Mouse (Mus musculus): ENCODE results near the gene Txndc8.

The Txndc8 gene

DNA sequence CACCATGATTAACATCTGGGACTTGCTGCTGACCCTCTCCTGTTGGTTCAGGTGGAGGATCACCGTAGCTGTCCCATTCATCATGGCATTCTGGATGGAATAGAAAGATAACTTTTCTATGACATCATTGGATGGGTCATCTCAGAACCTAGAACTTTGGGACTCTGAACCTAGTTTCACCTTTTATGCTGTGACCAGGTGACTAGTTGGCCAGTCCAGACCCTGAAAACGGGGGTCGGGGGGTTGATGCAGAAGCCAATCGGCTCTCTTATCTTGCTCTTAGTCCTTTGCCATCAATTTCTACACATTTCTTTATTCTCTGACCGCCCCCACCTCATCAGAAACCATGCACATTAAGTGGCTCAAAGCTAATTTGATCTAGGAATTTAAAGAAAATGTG lies at the start of gene Txndc8:
Gene Txndc8, minus strand, starts transcription at position 101 of the 400 bp plus-strand sequence.
- DNase-seq: no peak

DNA sequence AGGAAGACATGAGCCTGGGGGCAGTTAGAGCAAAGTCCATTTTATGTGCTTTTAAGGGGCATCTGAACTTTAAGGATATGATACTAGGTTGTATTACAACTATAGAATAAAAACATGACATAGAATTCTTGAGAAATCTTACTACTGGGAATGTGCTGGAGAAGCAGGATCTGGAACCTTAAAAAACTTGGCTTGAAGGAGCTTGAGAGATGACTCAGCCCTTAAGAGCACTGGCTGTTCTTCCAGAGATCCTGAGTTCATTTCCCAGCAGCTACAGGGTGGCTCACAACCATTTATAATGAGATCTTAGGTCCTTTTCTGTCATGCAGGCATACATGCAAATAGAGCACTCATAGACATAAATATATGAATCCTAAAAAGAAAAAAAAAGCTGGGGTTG lies 46.7 kb upstream of the Txndc8 start:
- no peak for DNase-seq

DNA sequence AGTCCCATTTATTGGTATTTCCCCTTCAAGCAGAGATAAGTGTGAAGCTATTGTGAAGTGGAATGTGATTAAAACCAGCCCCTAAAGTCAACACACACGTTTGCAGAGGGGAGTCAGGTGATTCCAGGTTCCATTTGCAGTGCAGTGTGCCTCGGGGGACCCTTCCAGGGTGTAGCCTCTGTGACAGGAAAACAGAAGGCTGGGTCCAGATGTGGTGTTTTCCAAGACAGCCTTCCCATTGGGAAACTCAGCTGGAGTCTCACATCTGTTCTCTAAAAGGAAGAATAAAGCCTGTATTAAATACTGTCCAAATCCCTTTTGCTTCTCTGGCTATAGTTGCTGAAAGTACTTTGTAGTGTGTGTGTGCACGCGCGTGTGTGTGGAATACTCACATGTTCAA lies 45.5 kb upstream of the Txndc8 start:
- no peak for DNase-seq

DNA sequence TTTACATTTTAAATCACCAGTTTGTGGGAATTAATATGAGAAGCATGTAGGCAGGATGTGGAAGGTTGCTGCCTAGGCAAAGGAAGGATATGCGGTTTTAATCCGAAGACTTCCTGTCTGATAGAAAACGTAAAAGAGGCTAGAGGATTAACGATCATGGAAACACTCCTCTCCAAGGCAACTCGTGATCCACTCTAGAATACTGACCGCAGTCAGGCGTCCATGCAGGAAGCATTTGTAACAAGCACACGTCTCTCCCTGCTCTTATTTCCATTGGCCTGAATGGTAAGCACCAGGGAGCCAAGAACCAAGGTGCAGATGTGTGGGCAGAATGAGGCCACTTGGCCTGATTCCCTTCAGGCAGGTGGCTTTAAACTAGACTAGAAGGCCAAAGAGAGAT lies 41.8 kb upstream of the Txndc8 start:
- DNase-seq: no peak

DNA sequence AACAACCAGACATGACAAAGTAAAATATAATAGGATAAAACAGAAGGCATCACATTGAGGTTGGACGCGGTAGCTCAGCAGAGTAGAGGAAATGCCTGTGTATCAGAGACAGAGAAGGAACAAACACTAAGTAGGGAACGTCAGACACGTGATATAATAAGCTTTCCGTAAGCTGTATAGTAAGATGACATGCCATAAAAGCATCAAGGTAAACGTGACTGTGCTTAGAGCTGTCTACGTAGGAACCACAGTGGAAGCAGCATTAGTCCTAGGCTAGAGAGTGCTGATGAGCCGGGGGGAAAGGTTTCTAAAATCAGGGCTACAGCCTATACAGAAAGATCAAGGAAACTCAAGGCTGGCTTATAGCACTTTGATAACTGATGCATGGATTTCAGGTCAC lies 41.4 kb upstream of the Txndc8 start:
- no peak for DNase-seq

DNA sequence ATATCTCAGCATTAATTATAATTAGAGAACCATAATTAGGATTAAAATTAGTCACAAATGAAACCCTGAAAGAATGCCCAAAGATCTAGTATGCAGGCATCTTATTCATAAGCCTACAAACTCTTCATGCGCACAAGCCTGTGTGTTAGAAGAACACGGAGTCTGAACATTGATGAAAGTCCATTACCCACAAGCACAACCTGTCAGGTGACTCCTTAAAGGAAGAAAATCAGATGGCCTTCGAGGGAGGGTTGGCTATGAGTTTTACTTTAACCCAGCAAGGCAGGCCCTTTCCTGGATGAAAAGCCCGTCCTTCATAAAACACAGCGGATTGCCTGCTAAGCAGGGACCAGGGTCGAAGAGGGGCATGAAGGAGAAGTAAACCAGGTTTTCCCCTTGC lies 35.9 kb upstream of the Txndc8 start:
- no peak for DNase-seq

DNA sequence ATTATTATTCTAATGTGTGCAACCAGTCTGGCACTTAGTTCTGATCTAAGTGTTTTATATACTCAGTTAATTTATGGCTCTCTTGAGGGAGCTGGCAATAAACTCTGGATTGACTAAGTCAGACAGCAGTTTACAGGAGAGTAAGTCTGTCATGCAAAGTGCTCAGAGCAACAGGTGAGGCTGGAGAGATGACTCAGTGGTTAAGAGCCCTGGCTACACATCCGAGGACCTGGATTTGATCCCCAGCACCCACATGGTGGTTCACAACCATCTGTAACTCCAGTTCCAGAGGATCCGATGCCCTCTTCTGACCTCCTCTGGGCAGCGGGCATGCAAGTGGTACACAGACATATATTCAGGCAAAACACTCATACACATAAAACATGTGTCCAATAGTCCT lies 35.4 kb upstream of the Txndc8 start:
- no peak for DNase-seq

DNA sequence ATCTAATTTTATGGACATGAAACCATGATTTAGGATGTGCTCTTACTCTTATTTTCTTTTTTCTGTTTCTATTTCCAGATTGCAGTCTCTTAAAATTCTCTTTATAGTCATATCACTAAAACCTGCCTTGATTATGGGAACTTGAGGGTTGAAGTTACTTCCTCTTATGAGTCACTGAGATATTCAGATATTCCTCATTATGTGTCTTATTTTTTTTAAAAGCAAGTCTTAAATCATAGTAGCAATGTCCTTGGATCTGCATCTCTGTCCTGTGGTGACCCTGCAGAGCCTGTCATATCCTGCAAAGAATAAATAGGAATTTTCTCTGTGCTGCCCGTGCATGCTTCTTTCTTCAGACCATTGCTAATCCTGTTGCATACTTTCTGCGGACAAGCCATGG lies 31.2 kb upstream of the Txndc8 start:
- no peak for DNase-seq

DNA sequence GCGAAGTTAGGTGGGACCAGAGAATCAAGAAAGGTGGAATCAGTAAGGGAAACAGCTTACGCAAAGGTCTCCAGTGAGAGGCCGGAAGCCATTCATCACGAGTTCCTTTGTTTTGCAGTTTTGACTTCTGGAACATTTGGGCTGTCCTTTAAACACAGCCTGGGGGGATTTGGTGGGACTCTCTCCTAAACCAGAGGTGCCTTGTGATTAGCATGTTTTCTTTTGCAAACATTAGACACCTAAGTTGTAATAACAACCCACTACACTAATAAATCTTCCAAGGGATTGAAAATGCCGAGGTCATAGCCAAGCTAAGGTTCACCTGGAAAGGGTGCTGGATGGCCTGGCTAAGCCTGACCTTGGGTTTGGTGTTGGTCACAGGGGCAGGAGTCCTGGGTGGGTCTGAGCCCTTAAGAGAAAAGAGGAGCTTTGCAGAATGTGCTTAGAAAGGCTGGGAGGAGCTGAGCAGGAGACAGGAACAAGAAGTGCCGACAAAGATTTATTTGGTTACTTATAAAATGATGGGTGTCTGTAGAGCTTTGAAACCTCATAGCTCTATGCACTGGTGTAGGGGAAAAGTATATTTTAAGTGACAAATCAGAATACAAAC lies 28.3 kb upstream of the Txndc8 start:
- no peak for DNase-seq

DNA sequence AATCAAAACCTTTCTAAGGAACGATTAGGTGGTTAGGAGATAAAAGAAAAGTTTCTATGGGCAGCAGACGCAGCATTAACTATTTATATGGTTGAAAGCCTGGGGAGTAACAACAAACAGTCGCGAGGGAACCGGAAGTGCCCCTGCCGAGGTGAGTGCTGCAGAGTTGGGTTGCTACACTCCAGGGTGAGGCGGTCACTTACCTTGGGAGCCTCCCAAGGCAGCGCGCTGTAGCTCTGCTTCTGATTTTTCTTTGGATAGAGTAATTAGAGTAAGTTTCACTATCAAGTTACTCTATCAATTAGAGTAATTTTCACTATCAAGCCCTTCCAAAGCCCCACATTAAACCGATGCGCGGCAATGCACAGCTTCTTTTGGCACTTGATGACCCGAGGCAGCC lies 25.7 kb upstream of the Txndc8 start:
- DNase-seq: no peak

DNA sequence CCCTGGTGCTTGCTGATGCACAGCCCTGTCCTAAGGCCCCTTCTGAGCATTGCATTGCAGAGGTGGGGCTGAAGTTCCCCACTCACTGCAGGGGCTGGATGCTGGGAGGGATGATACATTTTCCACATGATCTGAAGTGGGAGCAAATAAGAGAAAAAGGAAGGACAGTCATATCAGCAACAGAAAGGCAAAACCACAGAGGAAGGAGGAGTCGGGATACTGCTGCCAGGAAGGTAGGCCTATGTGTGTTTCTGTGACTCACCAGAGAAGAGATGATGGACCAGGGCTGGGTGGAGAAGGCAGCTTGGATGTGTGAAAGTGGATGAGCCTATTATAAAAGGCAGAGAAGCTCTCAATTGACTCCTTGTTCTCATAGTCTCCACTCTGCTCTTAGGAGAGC lies 23.8 kb upstream of the Txndc8 start:
- no peak for DNase-seq

DNA sequence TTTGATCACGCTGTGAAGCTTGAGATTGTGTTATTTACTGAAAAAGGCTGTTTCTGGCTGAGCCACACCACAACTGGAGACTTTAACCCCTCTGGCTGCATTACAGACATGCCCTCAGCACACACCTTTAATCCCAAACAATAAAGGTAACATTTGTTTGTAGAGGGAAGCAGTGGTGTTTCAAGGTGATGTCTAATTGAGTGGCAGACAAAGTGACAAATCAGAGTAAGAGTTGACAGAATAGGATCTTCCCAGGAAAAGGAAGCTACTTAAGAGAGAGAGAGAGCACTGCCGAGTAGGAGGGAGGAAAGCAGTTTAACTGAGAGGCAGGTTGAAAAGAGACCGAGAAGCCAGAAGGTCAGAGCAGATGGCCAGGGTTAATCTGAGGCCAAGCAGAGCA lies 5.4 kb downstream of the Txndc8 start:
- no peak for DNase-seq

DNA sequence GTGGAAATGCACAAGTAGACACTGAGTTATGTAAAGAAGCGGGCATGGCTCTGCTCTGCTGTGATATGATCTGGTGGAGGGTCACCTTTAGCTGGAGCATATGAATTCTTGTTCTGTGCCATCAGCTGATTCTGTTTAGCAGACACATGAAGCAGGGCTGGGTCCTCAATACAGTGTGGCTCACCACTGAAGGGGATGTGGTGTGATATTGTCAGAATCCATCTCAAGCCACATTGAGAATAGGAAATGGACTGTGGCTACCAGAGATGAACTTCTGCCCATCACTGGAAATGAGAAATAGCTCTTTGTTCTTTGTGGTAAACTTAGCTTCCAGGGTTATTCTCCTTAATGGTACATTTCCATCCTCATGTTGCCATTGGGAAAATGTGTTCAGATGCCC lies 17.5 kb downstream of the Txndc8 start:
- no peak for DNase-seq

DNA sequence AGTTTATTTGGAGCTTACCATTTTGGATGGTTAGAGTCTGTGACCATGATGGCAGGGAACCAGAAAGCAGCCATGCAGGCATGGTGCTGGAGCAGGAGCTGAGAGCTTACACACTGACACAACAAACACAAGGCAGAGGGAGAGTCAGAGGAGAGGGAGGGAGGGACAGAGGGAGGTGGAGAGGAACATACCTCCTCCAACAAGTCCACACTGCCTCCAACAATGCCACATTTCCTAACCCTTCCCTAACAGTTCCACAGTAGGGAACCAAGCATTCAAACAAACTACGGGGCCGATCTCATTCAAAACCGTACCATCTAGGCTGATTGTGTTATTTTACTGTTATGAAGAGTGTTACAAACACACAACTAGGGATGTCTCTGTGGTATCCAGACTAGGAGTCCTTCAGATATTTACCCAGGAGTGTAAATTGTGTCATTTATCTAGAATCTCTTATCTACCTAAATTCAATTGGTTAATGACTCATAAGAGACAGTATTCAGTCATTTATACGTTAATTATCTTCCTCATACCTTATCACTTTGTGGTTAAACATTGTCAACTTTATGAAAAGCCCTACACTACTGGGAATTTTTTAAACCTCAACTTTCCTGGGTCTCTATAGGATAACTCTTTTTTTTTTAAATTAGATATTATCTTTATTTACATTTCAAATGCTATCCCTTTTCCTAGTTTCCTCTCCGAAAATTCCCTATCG lies 34.4 kb downstream of the Txndc8 start:
- no peak for DNase-seq

DNA sequence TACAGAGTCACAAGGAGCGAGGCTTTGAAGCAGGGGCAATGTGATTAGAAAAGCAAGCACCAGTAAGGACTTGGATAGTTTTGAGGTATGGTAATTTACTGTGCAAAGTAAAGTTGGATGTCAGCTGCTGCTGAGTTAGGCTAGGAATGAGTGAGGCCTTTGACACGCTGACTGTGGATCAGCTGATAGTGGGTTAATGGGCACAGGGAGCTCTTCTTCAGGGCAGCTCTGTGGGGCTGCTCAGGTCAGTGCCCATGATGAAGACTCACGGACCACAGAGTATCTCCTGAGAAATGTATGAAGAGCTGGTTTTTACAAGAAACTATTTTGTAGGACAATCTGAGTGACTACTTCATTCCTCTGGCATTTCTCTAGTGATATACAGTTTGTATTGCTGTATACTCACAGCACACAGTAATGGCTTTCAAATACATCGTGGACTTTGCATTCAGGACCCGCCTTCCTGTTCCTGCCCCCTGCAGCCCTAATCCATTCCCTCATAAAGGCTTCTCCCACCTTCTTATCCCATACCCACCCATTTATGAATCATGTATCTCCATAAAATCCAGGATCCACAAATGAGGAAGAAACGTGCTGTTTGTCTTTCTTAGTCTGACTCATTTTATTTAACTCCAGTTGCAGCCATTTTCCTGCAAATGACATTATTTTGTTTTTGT lies 35.2 kb downstream of the Txndc8 start:
- no peak for DNase-seq

DNA sequence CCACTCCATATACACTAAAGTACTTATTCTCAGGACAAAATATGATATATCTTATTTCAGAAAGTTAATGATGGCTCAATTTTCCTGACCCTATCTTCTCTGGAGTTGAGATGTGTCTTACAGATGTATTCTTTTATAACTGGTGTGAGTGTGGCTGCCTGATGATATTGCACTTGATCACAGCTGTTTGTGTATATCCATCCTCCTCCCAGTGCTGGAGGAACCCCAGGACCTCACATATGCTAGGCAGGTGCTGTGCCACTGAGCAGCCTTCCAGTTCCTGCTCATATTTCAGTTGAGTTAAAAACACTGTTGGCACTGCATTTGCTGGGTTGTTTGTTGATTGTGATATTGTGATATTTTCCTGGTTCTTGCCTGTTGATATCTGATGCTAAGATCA lies 38.6 kb downstream of the Txndc8 start:
- no peak for DNase-seq

DNA sequence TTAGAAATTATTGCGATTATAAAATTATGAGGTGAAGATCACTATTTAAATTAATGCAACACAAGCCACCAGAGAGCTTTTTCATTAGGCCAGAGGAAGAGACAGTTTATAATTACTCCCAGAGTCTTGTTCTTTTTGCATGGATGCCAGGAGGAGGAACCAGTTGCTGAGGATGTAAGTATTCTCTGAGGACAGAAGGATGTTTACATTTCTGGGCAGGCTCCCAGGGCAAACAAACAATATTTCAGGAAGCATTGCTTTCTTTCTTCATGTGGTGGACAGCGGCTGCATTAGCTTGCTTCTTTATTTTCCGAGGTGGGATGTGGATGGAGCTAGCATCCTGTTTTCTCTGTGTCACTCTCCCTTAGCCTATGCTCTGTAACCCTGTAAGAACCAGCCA lies 41.7 kb downstream of the Txndc8 start:
- DNase-seq: no peak

DNA sequence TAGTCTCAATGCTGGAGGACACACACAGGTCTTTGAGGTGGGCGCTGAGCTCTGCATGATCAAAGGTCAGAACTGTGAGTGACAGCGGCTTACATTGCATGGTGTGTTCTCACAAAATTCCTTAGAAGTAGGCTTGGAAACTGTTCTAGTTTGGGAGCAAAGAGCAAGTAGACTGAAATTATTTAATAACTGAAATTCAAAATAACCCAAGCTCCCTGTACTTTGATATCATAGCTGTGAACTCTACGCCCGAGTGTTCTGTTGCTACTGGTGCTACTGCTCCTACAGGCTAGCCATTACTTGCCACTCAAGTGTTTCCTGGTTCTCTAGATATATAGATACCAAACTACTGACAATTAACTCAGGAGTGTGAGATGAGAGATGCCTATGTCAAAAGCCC lies 43.4 kb downstream of the Txndc8 start:
- DNase-seq: no peak

DNA sequence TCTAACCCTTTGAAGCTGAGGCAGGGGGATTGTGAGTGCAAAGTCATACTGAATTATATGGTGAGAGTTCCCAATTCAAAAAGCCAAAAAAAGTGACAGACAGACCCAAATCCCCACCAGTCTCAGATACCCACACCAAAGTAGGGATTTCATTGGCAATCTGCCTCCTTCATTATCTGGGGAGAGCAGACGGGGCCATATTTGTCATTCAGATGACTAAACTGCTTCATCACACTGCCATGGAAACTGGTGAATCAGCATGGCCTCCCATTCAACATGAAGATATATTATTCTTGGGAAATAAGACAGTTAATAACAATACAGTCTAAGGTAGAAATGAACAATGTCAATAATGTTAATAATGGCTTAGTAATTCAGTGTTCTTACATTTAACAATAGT lies 44.8 kb downstream of the Txndc8 start:
- no peak for DNase-seq

DNA sequence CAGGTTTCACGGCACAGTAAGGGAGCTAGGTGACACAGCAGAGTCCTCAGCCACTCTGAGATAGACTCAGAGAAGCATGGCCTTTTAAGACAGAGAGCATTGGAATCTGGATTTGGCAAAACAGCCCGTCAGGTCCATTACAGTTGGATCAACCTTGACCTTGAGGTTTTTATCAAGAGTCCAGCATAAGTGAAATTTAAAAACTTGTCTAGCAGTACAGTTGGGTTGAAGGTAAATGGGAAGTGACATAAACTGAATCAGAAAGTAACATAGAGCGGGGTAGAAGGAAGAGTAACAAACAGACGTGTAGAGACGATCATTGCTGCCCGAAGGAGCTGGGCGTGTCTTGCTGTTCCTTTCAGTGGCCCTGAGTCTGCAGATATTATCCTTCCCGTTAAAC lies 49.9 kb downstream of the Txndc8 start:
- DNase-seq: no peak

DNA sequence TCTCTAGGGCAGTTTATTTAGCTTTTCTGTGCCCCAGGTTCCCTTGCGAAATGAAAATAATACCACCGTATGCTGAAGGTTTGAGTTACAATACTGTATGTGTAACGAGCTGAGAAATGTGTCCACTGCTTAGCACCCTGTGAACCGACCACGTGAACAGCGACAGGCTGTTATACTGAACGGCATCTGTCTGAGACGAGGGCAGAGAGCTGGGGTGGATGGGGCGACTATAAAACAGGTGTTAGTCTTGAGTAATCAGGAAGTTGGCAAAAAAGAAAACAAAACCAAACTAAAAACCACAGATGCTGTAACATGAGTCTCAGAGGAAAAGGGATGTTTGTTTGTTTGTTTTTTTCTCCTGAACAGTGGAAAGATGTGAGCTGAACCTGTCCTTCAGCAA lies 50.8 kb downstream of the Txndc8 start:
- DNase-seq: peak; percentile 57 to 69

DNA sequence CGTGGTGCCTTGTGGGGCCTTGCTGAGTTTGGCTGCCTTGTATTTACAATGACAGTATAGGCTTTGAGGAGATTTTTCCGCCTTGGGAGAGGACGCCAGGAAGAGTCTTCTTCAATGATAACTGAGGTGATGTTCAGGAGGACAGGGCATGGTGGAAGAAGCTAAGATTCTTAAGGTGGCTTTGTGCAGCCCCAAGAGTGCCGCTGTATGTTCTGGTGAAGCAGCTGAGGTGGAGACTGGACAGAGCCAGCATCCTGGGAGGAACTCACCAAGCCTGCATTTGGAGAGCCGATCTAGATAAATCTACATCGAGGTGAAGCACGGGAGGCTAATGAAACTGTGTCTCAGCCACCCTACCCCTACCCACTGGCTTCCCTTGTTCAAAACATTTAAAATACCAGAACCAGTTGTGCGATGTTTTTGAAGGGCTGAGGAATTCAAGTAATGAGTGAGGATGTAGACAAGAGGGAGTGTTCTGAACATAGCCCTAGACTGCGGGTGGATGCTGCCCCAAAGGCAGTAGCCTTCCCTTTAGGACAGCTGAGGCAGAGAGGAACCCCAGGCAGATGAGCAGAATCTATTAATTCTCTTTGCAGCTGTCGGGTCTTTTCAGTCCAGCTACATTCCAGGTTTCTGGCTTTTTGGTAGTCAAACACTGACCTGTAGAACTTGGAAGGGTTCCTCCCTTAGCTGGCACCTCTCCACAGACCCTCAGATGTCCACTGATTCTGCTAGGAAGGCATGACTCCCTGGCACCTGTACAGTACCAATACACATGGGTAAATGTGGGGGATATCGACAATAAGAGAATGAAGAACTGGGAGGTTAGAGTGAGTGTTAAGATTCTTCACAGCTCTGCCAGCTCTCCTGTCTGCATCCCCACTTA lies 51.5 kb downstream of the Txndc8 start:
- no peak for DNase-seq
